Mouse (Mus musculus): Measurements from ENCODE around the gene Gm49322. TPM values are rescaled to one million over a fixed set of nuclear protein-coding genes. Genes with fewer than 3 reads are reported as not detected.
"Not testable (repeated sequence)": the region's sequence is repeated elsewhere in the genome, so short reads cannot be mapped to it uniquely, and the experiment has no call there.

Gene Gm49322
- polyA plus RNA-seq, 1 experiment, result 2.2 TPM

- Histone ChIP-seq H3K27me3 (ENCODE audit: control insufficient read depth, insufficient read depth, low read length) (no peaks in the 10 kb centered on the region), H3K4me1 (ENCODE audit: control insufficient read depth, insufficient read depth, insufficient read length, low read length) (peaks cover 33% of the 10 kb centered on the region), H3K36me3 (ENCODE audit: control insufficient read depth, insufficient read depth, low read length) (no peaks in the 10 kb centered on the region), H3K4me3 (ENCODE audit: low read depth, low read length) (peak within 1 kb of the TSS; percentile 71), H3K27ac (ENCODE audit: insufficient read depth, low read depth, low read length) (peak within 1 kb of the TSS; percentile 94)
- TF ChIP-seq POLR2A (IDR thresholded peaks at IDR 0.05; ENCODE audit: low read depth, low read length) (no peak; the same call in none of the 2 replicates), CTCF (IDR thresholded peaks at IDR 0.05; ENCODE audit: extremely low read depth, insufficient read length, insufficient replicate concordance, low read depth, low read length) (0 out of 2 replicates have a peak, but pooled peaks have one; percentile 0)
- WGBS, result under 1% methylated on average over 81 of the region's 85 CpGs
Observed at GRCm38 (mm10) chr10:80622661-80623456, 17.0 kb downstream of the Gm49322 start, which contains the start of gene Csnk1g2. TSS of gene Csnk1g2 (plus strand) at chr10:80622838.

DNA sequence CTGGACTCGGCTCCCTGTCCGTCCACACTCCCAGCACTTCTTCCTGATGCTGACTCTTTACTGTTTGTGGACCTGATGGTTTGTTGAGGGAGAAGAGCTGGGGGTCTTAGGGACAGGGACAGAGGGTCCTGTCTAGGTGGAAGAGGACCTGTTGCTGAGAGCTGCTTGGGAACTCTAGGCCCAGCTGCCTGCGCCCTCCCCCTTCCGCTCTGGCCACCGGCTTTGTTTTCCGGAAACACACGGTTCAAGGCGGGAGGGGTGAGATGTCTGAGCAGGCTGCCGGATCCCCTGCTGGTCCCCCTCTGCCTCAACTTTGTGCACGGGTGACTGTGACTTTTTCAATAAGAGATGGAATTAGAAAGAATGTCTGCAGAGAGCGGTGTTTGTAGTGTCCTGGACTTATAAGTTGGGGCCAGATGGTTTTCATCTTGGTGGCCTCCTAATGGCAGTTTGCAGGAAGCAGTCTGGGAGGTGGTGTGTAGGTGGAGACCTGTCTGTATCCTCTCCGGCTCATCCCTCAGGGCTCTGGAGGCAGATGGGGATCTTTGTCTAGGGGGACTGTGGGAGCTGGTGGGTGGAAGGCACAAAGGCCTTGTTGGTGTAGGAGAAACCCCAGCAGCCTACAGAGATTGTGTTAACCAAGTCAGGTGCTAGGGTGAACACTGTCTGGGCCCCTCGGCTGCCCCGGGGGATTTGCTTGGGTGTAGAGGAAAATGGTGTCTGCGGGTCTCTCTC is 17.8 kb downstream of the Gm49322 start:
- TF ChIP-seq CTCF (IDR thresholded peaks at IDR 0.05; ENCODE audit: extremely low read depth, insufficient read length, insufficient replicate concordance, low read depth, low read length) (peak; percentile 9; the same call in 1 of the 2 replicates), POLR2A (IDR thresholded peaks at IDR 0.05; ENCODE audit: low read depth, low read length) (0 out of 2 replicates have a peak, but pooled peaks have one; percentile 15)
- WGBS, result 11% methylated on average over 15 of the region's 15 CpGs

DNA sequence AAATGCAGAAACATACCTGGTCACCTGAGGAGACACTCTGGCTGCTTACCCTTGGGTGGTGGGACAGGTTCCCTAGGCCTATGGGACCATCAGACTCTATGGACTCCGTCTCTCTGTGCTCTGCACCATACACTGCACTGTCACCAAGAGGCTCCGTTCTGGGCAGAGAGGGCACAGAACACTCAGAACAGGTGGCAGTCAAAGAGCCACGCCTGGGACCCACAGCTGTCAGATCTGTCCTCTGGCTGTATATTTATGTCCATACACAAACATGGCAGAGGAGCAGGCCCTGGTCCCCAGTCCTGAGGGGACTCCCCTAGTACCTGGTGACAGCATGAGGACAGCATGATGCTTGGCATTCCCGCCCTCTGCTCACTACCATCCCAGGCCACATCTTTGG is 19.9 kb downstream of the Gm49322 start:
- Histone ChIP-seq H3K36me3 (ENCODE audit: control insufficient read depth, insufficient read depth, low read length) (no peaks in the 10 kb centered on the region), H3K4me1 (ENCODE audit: control insufficient read depth, insufficient read depth, insufficient read length, low read length) (peaks cover 28% of the 10 kb centered on the region), H3K27ac (ENCODE audit: insufficient read depth, low read depth, low read length) (peak overlapping the region; percentile 78), H3K4me3 (ENCODE audit: low read depth, low read length) (no peak overlapping the region), H3K27me3 (ENCODE audit: control insufficient read depth, insufficient read depth, low read length) (no peaks in the 10 kb centered on the region)
- 53% methylated on average over 4 of the region's 4 CpGs for WGBS
- TF ChIP-seq CTCF (IDR thresholded peaks at IDR 0.05; ENCODE audit: extremely low read depth, insufficient read length, insufficient replicate concordance, low read depth, low read length) (no peak), POLR2A (IDR thresholded peaks at IDR 0.05; ENCODE audit: low read depth, low read length) (no peak)

More for the DNA sequence above, 17.8 kb downstream of the Gm49322 start:
- Histone ChIP-seq H3K4me3 (ENCODE audit: low read depth, low read length) (peak overlapping the region; percentile 69), H3K4me1 (ENCODE audit: control insufficient read depth, insufficient read depth, insufficient read length, low read length) (peaks cover 28% of the 10 kb centered on the region), H3K27me3 (ENCODE audit: control insufficient read depth, insufficient read depth, low read length) (no peaks in the 10 kb centered on the region), H3K27ac (ENCODE audit: insufficient read depth, low read depth, low read length) (peak overlapping the region; percentile 89), H3K36me3 (ENCODE audit: control insufficient read depth, insufficient read depth, low read length) (no peaks in the 10 kb centered on the region)

DNA sequence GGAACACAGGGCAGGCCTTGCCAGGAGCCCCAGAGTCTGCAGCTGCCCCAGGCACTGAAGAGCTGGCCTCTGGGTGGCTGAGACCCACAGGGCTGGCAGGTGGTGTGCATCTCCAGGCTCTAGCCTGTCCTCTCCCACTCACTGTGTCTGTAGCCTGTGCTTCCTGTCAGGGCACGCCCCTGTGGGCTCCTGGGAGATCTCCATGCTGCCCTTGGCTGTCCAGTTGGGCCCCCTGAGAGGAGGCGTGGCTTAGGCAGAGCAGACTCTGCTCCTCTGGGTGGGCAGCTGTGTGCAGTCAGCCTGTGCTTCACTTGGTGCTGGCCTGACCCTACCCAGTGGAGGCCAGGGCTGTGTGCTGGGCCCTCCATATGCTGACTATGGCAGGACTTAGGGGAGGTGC is 21.9 kb downstream of the Gm49322 start:
- H3K36me3 ChIP-seq (ENCODE audit: control insufficient read depth, insufficient read depth, low read length), result no peaks in the 10 kb centered on the region
- WGBS, result 29% methylated on average over 2 of the region's 2 CpGs
- H3K4me1 ChIP-seq (ENCODE audit: control insufficient read depth, insufficient read depth, insufficient read length, low read length), result peaks cover 25% of the 10 kb centered on the region
- no peak overlapping the region for H3K27ac ChIP-seq (ENCODE audit: insufficient read depth, low read depth, low read length)
- H3K4me3 ChIP-seq (ENCODE audit: low read depth, low read length), result no peak overlapping the region
- H3K27me3 ChIP-seq (ENCODE audit: control insufficient read depth, insufficient read depth, low read length), result no peaks in the 10 kb centered on the region
- TF ChIP-seq CTCF (IDR thresholded peaks at IDR 0.05; ENCODE audit: extremely low read depth, insufficient read length, insufficient replicate concordance, low read depth, low read length) (no peak), POLR2A (IDR thresholded peaks at IDR 0.05; ENCODE audit: low read depth, low read length) (no peak)

DNA sequence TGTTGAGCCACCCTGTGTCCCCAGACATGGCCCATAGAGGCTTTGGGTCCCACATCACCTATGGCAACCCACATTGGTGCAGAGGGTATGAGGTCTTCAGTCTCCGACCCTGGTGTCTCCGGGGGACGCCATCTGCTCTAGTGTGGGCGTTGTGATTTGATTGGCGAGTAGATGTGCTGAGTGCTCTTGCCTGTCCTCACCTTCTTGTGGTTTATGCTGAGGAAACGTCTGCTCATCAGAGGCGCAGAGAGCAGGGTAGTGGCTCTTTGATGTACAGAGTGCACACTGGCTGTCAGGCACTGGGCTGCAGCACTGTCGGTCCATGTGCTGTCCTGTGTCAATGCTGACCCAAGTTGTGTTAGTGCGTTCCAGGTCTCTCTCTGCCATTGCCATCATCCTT is 23.1 kb downstream of the Gm49322 start:
- Histone ChIP-seq H3K27ac (ENCODE audit: insufficient read depth, low read depth, low read length) (no peak overlapping the region), H3K4me1 (ENCODE audit: control insufficient read depth, insufficient read depth, insufficient read length, low read length) (peaks cover 23% of the 10 kb centered on the region), H3K4me3 (ENCODE audit: low read depth, low read length) (no peak overlapping the region), H3K27me3 (ENCODE audit: control insufficient read depth, insufficient read depth, low read length) (no peaks in the 10 kb centered on the region), H3K36me3 (ENCODE audit: control insufficient read depth, insufficient read depth, low read length) (no peaks in the 10 kb centered on the region; the same call in 1 of the 2 replicates)
- 80% methylated on average over 9 of the region's 9 CpGs for WGBS
- no peak for TF ChIP-seq POLR2A (IDR thresholded peaks at IDR 0.05; ENCODE audit: low read depth, low read length)
- TF ChIP-seq CTCF (IDR thresholded peaks at IDR 0.05; ENCODE audit: extremely low read depth, insufficient read length, insufficient replicate concordance, low read depth, low read length), result no peak

DNA sequence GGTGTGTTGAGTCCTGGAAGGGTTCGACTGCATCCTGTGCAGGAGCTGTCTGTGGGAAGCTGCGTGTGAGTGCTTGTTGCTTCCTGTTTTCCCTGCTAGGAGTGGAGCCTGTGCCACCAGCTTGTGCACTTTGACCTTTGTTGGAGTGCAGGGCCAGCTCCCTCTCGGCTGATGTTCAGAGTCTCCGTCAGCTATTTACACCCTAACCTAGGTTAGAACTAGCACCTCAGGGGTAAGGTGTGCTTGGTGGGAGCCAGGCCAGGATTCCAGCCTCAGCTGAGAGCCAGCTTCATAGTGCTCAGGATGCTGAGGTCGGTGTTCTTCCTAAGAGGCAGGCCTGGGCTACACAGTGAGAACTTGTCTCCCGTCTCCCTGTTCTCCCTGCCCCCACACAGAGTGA is 29.5 kb downstream of the Gm49322 start:
- Histone ChIP-seq H3K36me3 (ENCODE audit: control insufficient read depth, insufficient read depth, low read length) (peaks cover 50% of the 10 kb centered on the region), H3K4me1 (ENCODE audit: control insufficient read depth, insufficient read depth, insufficient read length, low read length) (peaks cover 16% of the 10 kb centered on the region), H3K27me3 (ENCODE audit: control insufficient read depth, insufficient read depth, low read length) (no peaks in the 10 kb centered on the region), H3K4me3 (ENCODE audit: low read depth, low read length) (no peak overlapping the region), H3K27ac (ENCODE audit: insufficient read depth, low read depth, low read length) (peak overlapping the region; percentile 81)
- 40% methylated on average over 6 of the region's 6 CpGs for WGBS
- TF ChIP-seq CTCF (IDR thresholded peaks at IDR 0.05; ENCODE audit: extremely low read depth, insufficient read length, insufficient replicate concordance, low read depth, low read length), result no peak
- TF ChIP-seq POLR2A (IDR thresholded peaks at IDR 0.05; ENCODE audit: low read depth, low read length), result no peak

DNA sequence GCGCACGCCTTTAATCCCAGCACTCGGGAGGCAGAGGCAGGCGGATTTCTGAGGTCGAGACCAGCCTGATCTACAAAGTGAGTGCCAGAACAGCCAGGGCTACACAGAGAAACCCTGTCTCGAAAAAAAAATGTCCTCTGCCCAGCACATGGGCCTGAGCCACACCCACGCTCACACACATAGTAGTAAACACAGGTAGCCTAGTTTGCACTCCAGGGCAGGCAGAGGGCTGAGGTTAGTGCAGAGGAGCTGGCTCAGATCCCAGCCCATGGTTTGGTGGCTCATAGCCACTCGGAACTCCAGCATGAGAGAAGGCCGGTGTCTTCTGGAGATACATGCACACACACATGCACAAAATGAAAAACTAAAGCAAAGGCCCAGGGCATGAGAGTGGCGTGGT is 41.1 kb downstream of the Gm49322 start:
- peaks cover 43% of the 10 kb centered on the region for H3K36me3 ChIP-seq (ENCODE audit: control insufficient read depth, insufficient read depth, low read length)
- WGBS, result 81% methylated on average over 10 of the region's 10 CpGs

DNA sequence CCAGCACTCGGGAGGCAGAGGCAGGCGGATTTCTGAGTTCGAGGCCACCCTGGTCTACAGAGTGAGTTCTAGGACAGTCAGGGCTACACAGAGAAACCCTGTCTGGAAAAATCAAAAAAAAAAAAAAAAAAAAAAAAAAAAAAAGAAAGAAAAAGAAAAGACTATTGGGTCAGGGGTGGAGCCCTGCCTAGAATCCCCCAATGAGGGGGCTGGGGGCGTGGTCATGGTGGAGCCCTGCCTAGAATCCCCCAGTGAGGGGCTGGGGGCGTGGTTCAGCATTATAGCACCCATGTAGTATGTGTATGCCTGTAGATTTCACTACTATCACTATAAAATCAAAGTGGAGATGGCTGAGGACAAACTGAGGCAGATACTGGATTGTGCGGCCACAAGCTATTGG is 44.1 kb downstream of the Gm49322 start:
- 91% methylated on average over 6 of the region's 6 CpGs for WGBS
- H3K4me1 ChIP-seq (ENCODE audit: control insufficient read depth, insufficient read depth, insufficient read length, low read length); H3K4me3 ChIP-seq (ENCODE audit: low read depth, low read length); H3K27ac ChIP-seq (ENCODE audit: insufficient read depth, low read depth, low read length); H3K27me3 ChIP-seq (ENCODE audit: control insufficient read depth, insufficient read depth, low read length): not testable (repeated sequence)
- peaks cover 19% of the 10 kb centered on the region; the same call in 1 of the 2 replicates for H3K36me3 ChIP-seq (ENCODE audit: control insufficient read depth, insufficient read depth, low read length)

More for the DNA sequence above, 41.1 kb downstream of the Gm49322 start:
- Histone ChIP-seq H3K4me3 (ENCODE audit: low read depth, low read length) (no peak overlapping the region), H3K27me3 (ENCODE audit: control insufficient read depth, insufficient read depth, low read length) (no peaks in the 10 kb centered on the region), H3K4me1 (ENCODE audit: control insufficient read depth, insufficient read depth, insufficient read length, low read length) (no peaks in the 10 kb centered on the region), H3K27ac (ENCODE audit: insufficient read depth, low read depth, low read length) (no peak overlapping the region)
- TF ChIP-seq CTCF (IDR thresholded peaks at IDR 0.05; ENCODE audit: extremely low read depth, insufficient read length, insufficient replicate concordance, low read depth, low read length) (no peak), POLR2A (IDR thresholded peaks at IDR 0.05; ENCODE audit: low read depth, low read length) (no peak)

Measured in small intestine, adult 2 months (tissue).